Mouse (Mus musculus): ENCODE measurements around the gene Ipo8.

Ipo8 gene

GRCm38 (mm10) chr6:148761475-148761874, 69.8 kb downstream of the Ipo8 start:
- DNase-seq (ENCODE audit: extremely low spot score, low spot score), result no peak

- no peak for DNase-seq (ENCODE audit: extremely low spot score, low spot score)
These were observed 74.7 kb downstream of the Ipo8 start for GRCm38 (mm10) chr6:148756535-148756934.

GRCm38 (mm10) chr6:148751400-148751799, 79.9 kb downstream of the Ipo8 start:
- no peak for DNase-seq (ENCODE audit: extremely low spot score, low spot score)

DNA sequence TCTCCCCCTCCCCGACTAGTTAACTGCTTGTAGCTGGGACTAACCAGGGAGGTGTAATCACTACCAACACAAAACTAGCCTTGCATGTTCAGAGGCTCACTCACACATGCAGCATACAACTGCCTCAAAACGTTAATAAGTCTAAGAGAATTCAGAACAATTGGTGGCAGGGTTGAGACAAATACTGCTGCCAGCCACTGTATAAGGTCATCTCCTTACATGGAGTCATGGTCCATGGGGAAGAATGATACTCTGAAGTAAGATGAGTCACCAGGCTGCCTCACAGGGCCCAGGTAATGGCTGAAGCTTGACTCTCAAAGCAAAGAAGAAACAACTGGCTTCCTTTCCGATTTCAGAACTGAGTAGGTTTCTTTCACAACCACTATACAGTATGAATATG, 81.1 kb downstream of the Ipo8 start:
- no peak for DNase-seq (ENCODE audit: extremely low spot score, low spot score)

- DNase-seq (ENCODE audit: extremely low spot score, low spot score), result no peak
These were observed 90.6 kb downstream of the Ipo8 start for GRCm38 (mm10) chr6:148740521-148741226.

GRCm38 (mm10) chr6:148736390-148736789, 94.9 kb downstream of the Ipo8 start:
- no peak for DNase-seq (ENCODE audit: extremely low spot score, low spot score)

- no peak for DNase-seq (ENCODE audit: extremely low spot score, low spot score)
These were observed 97.3 kb downstream of the Ipo8 start for GRCm38 (mm10) chr6:148734012-148734411.

DNA sequence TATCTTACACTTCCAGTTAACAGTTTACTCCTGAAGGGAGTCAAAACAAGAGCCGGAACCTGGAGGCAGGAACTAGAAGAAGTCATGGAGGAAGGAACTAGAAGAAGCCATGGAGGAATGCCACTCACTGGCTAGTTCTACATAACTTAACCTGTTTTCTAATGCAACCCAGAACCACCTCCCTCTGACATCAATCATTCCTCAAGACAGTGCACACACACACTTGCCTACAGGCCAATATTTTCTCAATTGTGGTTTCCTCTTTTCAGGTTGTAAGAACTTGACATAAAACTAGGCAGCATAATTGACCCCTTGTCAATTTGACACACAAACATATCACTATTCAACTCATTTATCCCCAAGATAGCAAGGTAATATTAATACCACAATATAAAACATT, 98.3 kb downstream of the Ipo8 start:
- no peak for DNase-seq (ENCODE audit: extremely low spot score, low spot score)

DNA sequence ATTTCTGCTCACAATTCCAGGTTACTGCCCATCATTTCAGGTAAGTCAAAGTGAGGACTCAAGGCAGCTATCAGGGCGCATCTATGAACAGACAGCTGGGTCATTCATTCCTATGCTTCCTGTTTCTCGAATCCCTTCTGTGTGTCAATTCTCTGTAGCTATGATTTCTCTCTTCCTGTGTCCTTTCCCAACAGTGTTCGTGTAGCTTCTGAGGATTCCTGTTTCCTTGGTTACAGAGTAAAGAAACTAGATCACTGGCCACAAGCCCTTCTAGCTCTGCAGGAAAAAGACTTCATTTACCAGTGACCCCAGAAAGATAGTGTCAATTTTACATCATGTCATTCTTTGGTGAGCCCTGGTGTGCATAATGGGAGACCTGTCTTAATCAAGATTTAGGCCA, 102.7 kb downstream of the Ipo8 start:
- no peak for DNase-seq (ENCODE audit: extremely low spot score, low spot score)

- DNase-seq (ENCODE audit: extremely low spot score, low spot score), result no peak
These were observed 103.3 kb downstream of the Ipo8 start for GRCm38 (mm10) chr6:148727871-148728524.

DNA sequence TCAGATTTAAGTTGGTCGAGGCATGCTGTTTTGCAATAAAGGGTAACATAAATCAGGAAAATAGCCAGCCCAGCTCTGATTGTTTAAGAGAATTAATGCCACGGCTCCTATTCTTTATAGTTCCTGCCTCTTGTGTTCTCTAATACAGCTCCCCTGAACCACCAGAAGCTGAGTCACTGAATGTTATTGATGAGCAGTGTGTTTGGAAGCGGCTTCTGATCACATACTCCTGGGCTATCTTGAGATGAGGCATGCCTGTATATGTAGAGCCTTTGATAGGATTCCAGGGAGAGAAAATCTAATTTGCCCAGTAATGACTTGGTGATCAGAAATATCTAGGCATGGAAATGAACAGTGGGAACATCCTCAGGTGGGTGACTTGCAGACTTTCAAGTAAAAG, 106.8 kb downstream of the Ipo8 start:
- no peak for DNase-seq (ENCODE audit: extremely low spot score, low spot score)
